Mouse (Mus musculus) left cerebral cortex, adult 18-20 months (tissue): ENCODE data around the gene Gtf2ird1. TPM values are rescaled to one million over a fixed set of nuclear protein-coding genes. Genes with fewer than 3 reads are reported as not detected.

Experiments used
- DNase-seq, 2 experiments: peaks; one replicate each; pipeline ENCODE4 v3.0.0; 2021 to 2022; ENCODE audit warnings: low spot score in 2 of 2, mixed read lengths in 1 of 2
- microRNA-seq, 2 experiments: library from miRNA; unstranded; fragments of <30 nt; microRNA quantifications; one replicate each; pipeline ENCODE4 v1.2.0; 2021
- total RNA-seq, 2 experiments: library from RNA; stranded (reverse); gene quantifications; 2 replicates each; pipeline ENCODE4 v1.2.3; 2021

The Gtf2ird1 gene
- total RNA-seq, 2 experiments from 2014 or later = 37.4 to 56.6 TPM

- peak; percentile 30 to 53 for DNase-seq
Measured at GRCm38 (mm10) chr5:134315623-134316350, 140.7 kb downstream of the Gtf2ird1 start.

GRCm38 (mm10) chr5:134314688-134315622, 141.6 kb downstream of the Gtf2ird1 start, which contains the start of gene Gtf2i:
Gtf2i (minus strand) TSS chr5:134314760.
- DNase-seq = peak; percentile 95 to 97

GRCm38 (mm10) chr5:134314068-134314674, 142.3 kb downstream of the Gtf2ird1 start:
- DNase-seq = peak in 1 of 2 experiments; percentile 33

GRCm38 (mm10) chr5:134313451-134314067, 143.0 kb downstream of the Gtf2ird1 start:
- DNase-seq = peak; percentile 84 to 91

- peak; percentile 61 to 79 for DNase-seq
Measured at GRCm38 (mm10) chr5:134312691-134313450, 143.6 kb downstream of the Gtf2ird1 start.

GRCm38 (mm10) chr5:134311894-134312411, 144.6 kb downstream of the Gtf2ird1 start:
- no peak for DNase-seq

- DNase-seq = no peak
Measured at GRCm38 (mm10) chr5:134310201-134310600, 146.3 kb downstream of the Gtf2ird1 start.

- DNase-seq = no peak
Measured at GRCm38 (mm10) chr5:134309345-134309744, 147.2 kb downstream of the Gtf2ird1 start.

Small RNA genes within 50 kb of the gene (microRNA-seq; reads per million reads assigned to microRNA genes)
- gene Gm26340 (0 reads per million in 2 experiments), gene Mir3965 (0 reads per million in 2 experiments)

Other genes with a start within 250 kb of the Gtf2ird1 start
- gene Ncf1, start 227.1 kb downstream of the Gtf2ird1 start, total RNA-seq = 1 to 10 TPM; 5.3 to 7.7 TPM
- gene Gtf2i, start 142.0 kb downstream of the Gtf2ird1 start, total RNA-seq = 100 to 1,000 TPM; 204 to 207 TPM
- 100 to 1,000 TPM; 116 to 119 TPM for gene Clip2, start 95.7 kb upstream of the Gtf2ird1 start, total RNA-seq
- under 1 TPM in 1 of 2 experiments, not detected in 1; 0.21 TPM for gene Syna, start 103.5 kb upstream of the Gtf2ird1 start, total RNA-seq
- gene Rfc2, start 124.7 kb upstream of the Gtf2ird1 start, total RNA-seq = 10 to 100 TPM; 54.9 to 64.6 TPM
- 1 to 10 TPM; 1.6 to 3.3 TPM for gene Lat2, start 158.3 kb upstream of the Gtf2ird1 start, total RNA-seq
- gene Eif4h, start 182.8 kb upstream of the Gtf2ird1 start, total RNA-seq = 100 to 1,000 TPM; 322 to 329 TPM
- 10 to 100 TPM; 59.8 to 63.7 TPM for gene Limk1, start 231.9 kb upstream of the Gtf2ird1 start, total RNA-seq